Mouse (Mus musculus): ENCODE data around the gene Cpne2.

GRCm38 (mm10) chr8:94530643-94531042 lies 2.1 kb upstream of the Cpne2 start:
- TF ChIP-seq EP300 (IDR thresholded peaks at IDR 0.05; ENCODE audit: low read depth), result no peak
- no peak for TF ChIP-seq CTCF (IDR thresholded peaks at IDR 0.05; ENCODE audit: low read depth)

All from liver, embryonic 14.5 days (tissue).